Mouse (Mus musculus): ENCODE data around the gene Hoxa5. TPM values are rescaled to one million over a fixed set of nuclear protein-coding genes. Genes with fewer than 3 reads are reported as not detected.
A peak's percentile ranks its signal among the peaks of the same experiment; 100 is the strongest.

Gene Hoxa5
- polyA plus RNA-seq, 1 experiment from 2014 or later = 20.9 TPM

DNA sequence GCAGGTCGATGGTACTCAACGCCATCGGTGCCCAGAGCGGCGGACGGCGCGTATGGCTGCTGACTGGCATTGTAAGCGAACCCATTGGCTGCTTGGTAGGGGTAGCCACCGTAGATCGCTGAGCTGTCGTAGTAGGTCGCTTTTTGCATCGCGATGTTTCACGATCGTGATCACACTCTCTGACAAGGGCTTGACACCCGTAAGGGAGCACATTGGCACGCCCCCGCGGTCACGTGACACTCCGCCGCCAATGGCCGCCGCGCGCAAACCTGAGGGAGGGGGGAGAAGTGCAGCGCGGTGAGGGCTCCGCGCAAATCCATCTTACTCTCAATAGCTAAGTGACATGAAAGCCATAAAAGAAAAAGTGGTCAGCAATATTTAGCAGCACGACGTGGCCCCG lies 31.9 kb downstream of the Hoxa5 start:
- H3K4me1 ChIP-seq (ENCODE audit: control insufficient read depth, insufficient read depth, low read length) = peaks cover 83% of the 10 kb centered on the region
- H3K27me3 ChIP-seq (ENCODE audit: control insufficient read depth, insufficient read depth, low read length) = no peaks in the 10 kb centered on the region
- peak overlapping the region; percentile 93 for H3K27ac ChIP-seq (ENCODE audit: low read depth, low read length)
- peaks cover 7% of the 10 kb centered on the region; the same call in 1 of the 2 replicates for H3K36me3 ChIP-seq (ENCODE audit: control insufficient read depth, insufficient read depth, low read length)
- peak overlapping the region; percentile 25 for H3K4me3 ChIP-seq (ENCODE audit: low read depth, low read length)
- H3K9ac ChIP-seq (replicated peaks; ENCODE audit: low read depth, low read length) = peak overlapping the region; percentile 64
- no peaks in the 10 kb centered on the region for H3K9me3 ChIP-seq (ENCODE audit: control insufficient read depth, low read length)
- H3K4me2 ChIP-seq (ENCODE audit: low read depth, low read length) = peak overlapping the region; percentile 65
- ATAC-seq (ENCODE audit: low read depth) = peak; percentile 79
- WGBS = under 1% methylated on average over 32 of the region's 35 CpGs

DNA sequence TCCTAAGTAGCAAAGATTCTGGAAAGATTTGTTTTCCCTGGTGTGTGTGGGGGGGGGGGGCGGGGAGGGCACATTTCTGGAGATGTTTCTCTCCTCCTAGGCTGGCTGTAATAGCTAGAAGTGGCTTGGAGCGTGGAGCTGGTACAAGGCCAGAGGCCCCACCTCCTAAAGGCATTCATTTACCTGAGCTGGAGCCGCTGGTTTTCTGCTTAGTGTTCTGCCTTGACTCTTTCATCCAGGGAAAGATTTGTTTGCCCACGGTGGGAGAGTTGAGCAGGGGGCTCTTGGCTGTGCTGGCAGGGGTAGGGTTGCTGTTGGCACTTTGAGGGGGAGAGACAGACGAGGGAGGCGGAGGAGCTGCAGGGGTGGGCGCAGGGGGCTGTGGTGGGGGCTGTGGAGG lies 32.4 kb downstream of the Hoxa5 start:
- WGBS = 6% methylated on average over 7 of the region's 7 CpGs
- Histone ChIP-seq H3K9ac (replicated peaks; ENCODE audit: low read depth, low read length) (peak overlapping the region; percentile 64), H3K4me2 (ENCODE audit: low read depth, low read length) (peak overlapping the region; percentile 65), H3K4me1 (ENCODE audit: control insufficient read depth, insufficient read depth, low read length) (peaks cover 83% of the 10 kb centered on the region), H3K36me3 (ENCODE audit: control insufficient read depth, insufficient read depth, low read length) (peaks cover 7% of the 10 kb centered on the region; the same call in 1 of the 2 replicates), H3K27me3 (ENCODE audit: control insufficient read depth, insufficient read depth, low read length) (no peaks in the 10 kb centered on the region), H3K4me3 (ENCODE audit: low read depth, low read length) (peak overlapping the region; percentile 25), H3K27ac (ENCODE audit: low read depth, low read length) (peak overlapping the region; percentile 93), H3K9me3 (ENCODE audit: control insufficient read depth, low read length) (no peaks in the 10 kb centered on the region)
- ATAC-seq (ENCODE audit: low read depth) = no peak; the same call in 1 of the 2 replicates

DNA sequence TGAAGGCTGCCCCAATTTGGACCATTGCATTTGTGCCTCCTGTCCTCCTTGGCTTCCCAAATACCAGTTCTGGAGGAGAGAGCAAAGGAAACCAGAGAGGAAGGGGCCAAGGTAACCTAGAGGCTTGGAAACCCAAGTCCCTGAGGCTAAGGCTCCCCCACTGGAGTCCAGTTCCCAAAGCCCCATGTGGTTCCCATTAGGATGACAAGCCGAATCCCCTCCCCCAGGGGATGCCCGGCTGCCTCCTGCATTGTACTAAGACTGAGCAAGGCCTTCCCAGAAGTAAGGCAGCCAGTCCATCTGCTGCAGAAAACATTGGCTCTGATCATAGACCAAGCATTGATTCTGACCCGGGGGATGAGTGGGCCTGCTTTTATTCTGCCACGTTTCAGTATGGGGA lies 33.1 kb downstream of the Hoxa5 start:
- Histone ChIP-seq H3K4me1 (ENCODE audit: control insufficient read depth, insufficient read depth, low read length) (peaks cover 85% of the 10 kb centered on the region), H3K4me2 (ENCODE audit: low read depth, low read length) (peak overlapping the region; percentile 65; the same call in 1 of the 2 replicates)

DNA sequence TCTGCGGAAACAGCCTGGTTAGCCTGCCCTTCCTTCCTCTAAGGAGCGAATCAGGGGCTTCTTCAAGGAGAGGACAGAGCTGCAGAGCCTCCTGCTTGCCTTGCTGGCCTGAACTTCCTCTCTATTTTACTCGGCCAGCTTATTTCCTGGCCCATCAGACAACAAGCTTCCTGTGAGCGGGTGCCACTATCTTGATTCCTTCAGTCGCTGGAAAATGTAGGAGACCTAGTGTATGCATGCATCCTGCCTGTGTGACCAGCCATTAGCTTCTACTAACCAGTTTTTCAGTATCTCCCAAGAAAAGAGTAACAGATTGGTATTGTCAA lies 33.5 kb downstream of the Hoxa5 start:
- Histone ChIP-seq H3K4me3 (ENCODE audit: low read depth, low read length) (no peak overlapping the region), H3K27ac (ENCODE audit: low read depth, low read length) (peak overlapping the region; percentile 93), H3K27me3 (ENCODE audit: control insufficient read depth, insufficient read depth, low read length) (no peaks in the 10 kb centered on the region), H3K9me3 (ENCODE audit: control insufficient read depth, low read length) (no peaks in the 10 kb centered on the region), H3K4me1 (ENCODE audit: control insufficient read depth, insufficient read depth, low read length) (peaks cover 85% of the 10 kb centered on the region), H3K4me2 (ENCODE audit: low read depth, low read length) (peak overlapping the region; percentile 65), H3K36me3 (ENCODE audit: control insufficient read depth, insufficient read depth, low read length) (peaks cover 7% of the 10 kb centered on the region; the same call in 1 of the 2 replicates), H3K9ac (replicated peaks; ENCODE audit: low read depth, low read length) (peak overlapping the region; percentile 33)
- ATAC-seq (ENCODE audit: low read depth) = no peak
- WGBS = 10% methylated on average over 5 of the region's 5 CpGs

More for the DNA sequence above, 33.1 kb downstream of the Hoxa5 start:
- H3K9me3 ChIP-seq (ENCODE audit: control insufficient read depth, low read length) = no peaks in the 10 kb centered on the region
- H3K36me3 ChIP-seq (ENCODE audit: control insufficient read depth, insufficient read depth, low read length) = peaks cover 7% of the 10 kb centered on the region; the same call in 1 of the 2 replicates
- no peak for ATAC-seq (ENCODE audit: low read depth)
- WGBS = 1% methylated on average over 4 of the region's 4 CpGs
- H3K27me3 ChIP-seq (ENCODE audit: control insufficient read depth, insufficient read depth, low read length) = no peaks in the 10 kb centered on the region
- no peak overlapping the region for H3K4me3 ChIP-seq (ENCODE audit: low read depth, low read length)
- peak overlapping the region; percentile 93 for H3K27ac ChIP-seq (ENCODE audit: low read depth, low read length)
- peak overlapping the region; percentile 33; the same call in 1 of the 2 replicates for H3K9ac ChIP-seq (replicated peaks; ENCODE audit: low read depth, low read length)

DNA sequence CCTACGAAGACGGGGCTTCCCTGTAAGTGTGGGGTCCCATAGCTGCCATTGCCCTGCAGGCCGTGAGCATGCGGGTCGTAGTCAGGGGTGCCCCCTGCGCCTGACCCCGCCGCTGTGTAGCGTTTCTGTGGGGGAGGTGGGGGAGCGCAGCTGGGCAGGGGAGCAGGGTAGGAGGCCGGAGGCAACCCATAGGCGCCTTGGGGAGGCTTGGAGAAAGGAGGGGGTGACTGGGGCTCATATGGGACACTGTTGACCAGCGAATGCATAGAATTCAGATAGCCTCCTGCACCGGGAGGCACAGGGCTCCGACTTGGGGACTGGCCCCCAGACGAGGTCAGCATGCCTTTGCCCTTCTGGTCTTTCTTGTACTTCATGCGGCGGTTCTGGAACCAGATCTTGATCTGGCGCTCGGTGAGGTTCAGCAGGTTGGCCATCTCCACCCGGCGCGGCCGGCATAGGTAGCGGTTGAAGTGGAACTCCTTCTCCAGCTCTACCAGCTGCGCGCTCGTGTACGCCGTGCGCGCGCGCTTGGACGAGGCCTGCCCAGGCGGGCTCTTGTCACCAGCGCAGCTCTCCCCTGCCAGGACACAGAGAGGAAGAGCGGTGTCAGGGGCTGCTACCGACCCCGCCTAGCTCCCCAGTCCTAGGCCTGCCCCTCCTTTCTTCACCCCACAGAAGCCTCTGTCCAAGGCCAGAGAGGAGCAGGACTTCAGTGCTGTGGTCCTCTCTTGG lies 34.1 kb downstream of the Hoxa5 start:
- H3K9me3 ChIP-seq (ENCODE audit: control insufficient read depth, low read length) = no peaks in the 10 kb centered on the region
- peak overlapping the region; percentile 65 for H3K4me2 ChIP-seq (ENCODE audit: low read depth, low read length)
- WGBS = 6% methylated on average over 40 of the region's 40 CpGs
- ATAC-seq (ENCODE audit: low read depth) = no peak
- peak overlapping the region; percentile 33 for H3K9ac ChIP-seq (replicated peaks; ENCODE audit: low read depth, low read length)
- peak overlapping the region; percentile 93 for H3K27ac ChIP-seq (ENCODE audit: low read depth, low read length)
- H3K27me3 ChIP-seq (ENCODE audit: control insufficient read depth, insufficient read depth, low read length) = no peaks in the 10 kb centered on the region
- H3K36me3 ChIP-seq (ENCODE audit: control insufficient read depth, insufficient read depth, low read length) = peaks cover 7% of the 10 kb centered on the region; the same call in 1 of the 2 replicates
- H3K4me3 ChIP-seq (ENCODE audit: low read depth, low read length) = no peak overlapping the region; the same call in 1 of the 2 replicates
- peaks cover 85% of the 10 kb centered on the region for H3K4me1 ChIP-seq (ENCODE audit: control insufficient read depth, insufficient read depth, low read length)

DNA sequence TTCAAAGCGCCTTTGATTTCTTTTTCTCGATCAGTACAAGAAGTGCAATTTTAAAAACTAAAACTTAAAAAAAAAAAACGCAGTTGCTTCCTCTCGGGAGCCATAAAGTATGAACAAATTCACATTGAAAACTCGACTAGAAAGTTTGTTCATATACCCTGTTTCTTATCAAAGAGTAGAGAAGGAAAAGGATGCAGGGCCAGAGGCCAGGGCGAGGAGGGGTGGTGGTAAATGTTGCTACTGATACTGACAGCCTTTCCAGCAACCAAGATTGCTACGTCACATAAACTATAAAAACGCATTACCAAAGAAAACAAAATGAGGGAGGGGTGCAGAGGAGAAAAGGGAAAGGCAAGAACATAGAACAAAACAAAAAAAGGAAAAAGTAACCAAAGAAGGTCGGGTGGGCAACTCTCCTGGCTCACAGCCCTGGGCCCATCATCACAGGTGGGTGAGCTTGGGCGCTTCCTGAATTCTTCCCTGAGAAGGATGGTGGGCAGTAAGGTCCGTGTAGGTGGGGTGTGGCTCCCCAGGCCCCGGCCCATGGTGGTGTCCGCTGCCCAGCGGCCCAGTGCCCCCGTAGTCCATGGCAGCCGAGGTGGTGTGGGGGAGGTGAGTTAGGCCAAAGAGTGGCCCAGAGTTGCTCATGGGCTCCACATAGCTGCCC lies 34.8 kb downstream of the Hoxa5 start:
- no peak for ATAC-seq (ENCODE audit: low read depth)
- Histone ChIP-seq H3K27me3 (ENCODE audit: control insufficient read depth, insufficient read depth, low read length) (no peaks in the 10 kb centered on the region), H3K4me1 (ENCODE audit: control insufficient read depth, insufficient read depth, low read length) (peaks cover 87% of the 10 kb centered on the region), H3K4me2 (ENCODE audit: low read depth, low read length) (peak overlapping the region; percentile 65), H3K36me3 (ENCODE audit: control insufficient read depth, insufficient read depth, low read length) (peaks cover 7% of the 10 kb centered on the region; the same call in 1 of the 2 replicates), H3K9ac (replicated peaks; ENCODE audit: low read depth, low read length) (peak overlapping the region; percentile 33), H3K27ac (ENCODE audit: low read depth, low read length) (peak overlapping the region; percentile 93), H3K9me3 (ENCODE audit: control insufficient read depth, low read length) (no peaks in the 10 kb centered on the region), H3K4me3 (ENCODE audit: low read depth, low read length) (no peak overlapping the region)
- 11% methylated on average over 16 of the region's 16 CpGs for whole genome bisulfite sequencing

DNA sequence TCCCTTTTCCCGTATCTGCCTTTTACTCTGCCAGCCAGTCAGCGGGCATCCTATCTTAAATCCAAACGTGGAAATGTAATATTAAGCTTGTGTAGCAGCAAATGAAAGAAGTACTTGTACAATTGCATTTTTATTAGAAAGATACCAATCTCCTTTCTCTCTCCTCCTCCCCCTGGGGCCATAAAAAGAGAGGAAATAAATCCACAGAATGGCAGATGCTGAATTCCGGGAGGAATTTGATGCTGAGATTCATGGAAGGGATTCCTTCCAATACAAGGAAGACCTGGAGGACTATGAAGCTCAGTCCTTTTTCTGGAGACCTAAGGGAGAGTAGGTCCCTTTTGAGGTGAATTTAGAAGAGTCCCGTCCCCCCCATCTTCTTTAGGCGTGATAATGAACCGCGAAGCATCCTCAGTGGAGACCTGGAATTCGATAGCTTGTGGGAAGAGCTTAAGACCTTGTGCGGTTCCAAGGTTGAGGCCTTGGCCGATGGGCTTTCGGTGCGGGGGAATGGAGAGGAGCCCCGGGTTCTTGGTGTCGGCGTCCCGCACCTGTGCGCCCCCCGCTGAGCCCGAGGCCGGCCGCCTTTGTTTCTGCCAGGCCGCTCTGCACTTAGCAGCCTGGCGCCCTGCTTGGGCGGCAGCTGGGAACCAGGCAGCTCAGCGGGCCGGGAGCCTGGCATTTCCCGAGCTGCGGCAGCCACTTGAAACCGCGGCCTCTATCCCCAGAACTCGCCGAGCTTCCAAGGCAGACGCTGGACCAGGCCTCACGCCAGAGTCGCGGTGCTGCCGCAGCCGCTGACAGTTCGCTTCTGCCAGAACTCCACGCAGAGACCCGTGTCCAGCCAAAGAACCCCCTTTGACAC lies 36.0 kb downstream of the Hoxa5 start:
- Histone ChIP-seq H3K4me2 (ENCODE audit: low read depth, low read length) (peak overlapping the region; percentile 65), H3K9ac (replicated peaks; ENCODE audit: low read depth, low read length) (peak overlapping the region; percentile 75), H3K9me3 (ENCODE audit: control insufficient read depth, low read length) (no peaks in the 10 kb centered on the region), H3K4me3 (ENCODE audit: low read depth, low read length) (peak overlapping the region; percentile 26), H3K27me3 (ENCODE audit: control insufficient read depth, insufficient read depth, low read length) (no peaks in the 10 kb centered on the region), H3K4me1 (ENCODE audit: control insufficient read depth, insufficient read depth, low read length) (peaks cover 91% of the 10 kb centered on the region), H3K27ac (ENCODE audit: low read depth, low read length) (peak overlapping the region; percentile 99), H3K36me3 (ENCODE audit: control insufficient read depth, insufficient read depth, low read length) (peaks cover 7% of the 10 kb centered on the region; the same call in 1 of the 2 replicates)
- no peak for ATAC-seq (ENCODE audit: low read depth)
- WGBS = under 1% methylated on average over 42 of the region's 42 CpGs

DNA sequence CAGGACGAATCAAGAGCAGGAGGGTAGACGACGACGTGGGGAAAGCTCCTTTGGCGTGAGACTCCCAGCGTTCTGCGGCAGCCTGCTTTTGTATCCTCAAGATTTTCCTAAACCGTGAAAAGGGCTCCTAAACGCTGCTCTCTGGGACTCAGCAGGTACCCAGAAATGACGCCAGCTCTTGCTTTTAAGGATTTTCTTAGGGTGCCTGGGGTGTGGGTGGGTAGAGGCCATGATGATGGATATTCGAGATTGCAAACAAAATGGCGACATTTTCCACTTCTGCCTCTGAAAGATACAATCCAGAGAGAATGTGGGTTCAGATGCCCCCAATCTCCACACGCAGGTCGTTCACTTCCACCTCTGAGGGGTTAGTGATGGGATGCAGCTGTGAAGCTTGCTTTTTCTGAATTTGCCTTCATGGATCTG lies 36.6 kb downstream of the Hoxa5 start:
- Histone ChIP-seq H3K4me3 (ENCODE audit: low read depth, low read length) (peak overlapping the region; percentile 26), H3K27me3 (ENCODE audit: control insufficient read depth, insufficient read depth, low read length) (no peaks in the 10 kb centered on the region), H3K4me2 (ENCODE audit: low read depth, low read length) (peak overlapping the region; percentile 65), H3K36me3 (ENCODE audit: control insufficient read depth, insufficient read depth, low read length) (peaks cover 7% of the 10 kb centered on the region; the same call in 1 of the 2 replicates), H3K4me1 (ENCODE audit: control insufficient read depth, insufficient read depth, low read length) (peaks cover 90% of the 10 kb centered on the region), H3K9me3 (ENCODE audit: control insufficient read depth, low read length) (no peaks in the 10 kb centered on the region), H3K9ac (replicated peaks; ENCODE audit: low read depth, low read length) (peak overlapping the region; percentile 75), H3K27ac (ENCODE audit: low read depth, low read length) (peak overlapping the region; percentile 99)
- 10% methylated on average over 14 of the region's 14 CpGs for WGBS
- ATAC-seq (ENCODE audit: low read depth) = no peak
